Mouse (Mus musculus): ENCODE results near the gene Pirt. TPM values are rescaled to one million over a fixed set of nuclear protein-coding genes. Genes with fewer than 3 reads are reported as not detected.

Gene Pirt
- polyA plus RNA-seq, 1 experiment from 2014 or later: 5.7 TPM

GRCm38 (mm10) chr11:66902801-66903200, 9.0 kb upstream of the Pirt start:
- no peak overlapping the region for H3K9ac ChIP-seq (ENCODE audit: low read depth, low read length)
- WGBS: 90% methylated on average over 7 of the region's 7 CpGs
- H3K4me3 ChIP-seq (ENCODE audit: low read depth, low read length): no peak overlapping the region
- H3K27ac ChIP-seq (replicated peaks; ENCODE audit: low read depth, low read length): no peak overlapping the region
- H3K4me1 ChIP-seq (ENCODE audit: control insufficient read depth, insufficient read depth, low read length): 0 out of 2 replicates have a peak, but pooled peaks cover 4% of the 10 kb centered on the region
- no peak for DNase-seq (ENCODE audit: low spot score)
- ATAC-seq (ENCODE audit: low read depth): no peak
- H3K4me2 ChIP-seq (ENCODE audit: low read depth, low read length): no peak overlapping the region
- no peaks in the 10 kb centered on the region for H3K36me3 ChIP-seq (ENCODE audit: control insufficient read depth, insufficient read depth, low read length)
- H3K27me3 ChIP-seq (replicated peaks; ENCODE audit: control insufficient read depth, insufficient read depth, low read length): no peaks in the 10 kb centered on the region
- H3K9me3 ChIP-seq (ENCODE audit: control insufficient read depth, low read length): peaks cover 4% of the 10 kb centered on the region; the same call in 1 of the 2 replicates

GRCm38 (mm10) chr11:66905617-66906384, 6.0 kb upstream of the Pirt start:
- H3K27me3 ChIP-seq (replicated peaks; ENCODE audit: control insufficient read depth, insufficient read depth, low read length): no peaks in the 10 kb centered on the region
- H3K9me3 ChIP-seq (ENCODE audit: control insufficient read depth, low read length): no peaks in the 10 kb centered on the region
- no peaks in the 10 kb centered on the region for H3K36me3 ChIP-seq (ENCODE audit: control insufficient read depth, insufficient read depth, low read length)
- 12% methylated on average over 21 of the region's 21 CpGs for WGBS
- peak overlapping the region; percentile 32; the same call in 1 of the 2 replicates for H3K9ac ChIP-seq (ENCODE audit: low read depth, low read length)
- ATAC-seq (ENCODE audit: low read depth) (peak; percentile 88), DNase-seq (ENCODE audit: low spot score) (peak; percentile 86)
- peak overlapping the region; percentile 38 for H3K4me2 ChIP-seq (ENCODE audit: low read depth, low read length)
- 0 out of 2 replicates have a peak, but pooled peaks cover 4% of the 10 kb centered on the region for H3K4me1 ChIP-seq (ENCODE audit: control insufficient read depth, insufficient read depth, low read length)
- H3K4me3 ChIP-seq (ENCODE audit: low read depth, low read length): peak overlapping the region; percentile 14
- no peak overlapping the region for H3K27ac ChIP-seq (replicated peaks; ENCODE audit: low read depth, low read length)

GRCm38 (mm10) chr11:66912531-66913458, 1.0 kb downstream of the Pirt start:
- DNase-seq (ENCODE audit: low spot score) (peak; percentile 33), ATAC-seq (ENCODE audit: low read depth) (peak; percentile 67)
- no peak overlapping the region for H3K27ac ChIP-seq (replicated peaks; ENCODE audit: low read depth, low read length)
- no peak overlapping the region for H3K4me3 ChIP-seq (ENCODE audit: low read depth, low read length)
- no peaks in the 10 kb centered on the region for H3K9me3 ChIP-seq (ENCODE audit: control insufficient read depth, low read length)
- 48% methylated on average over 17 of the region's 17 CpGs for WGBS
- no peaks in the 10 kb centered on the region for H3K27me3 ChIP-seq (replicated peaks; ENCODE audit: control insufficient read depth, insufficient read depth, low read length)
- no peak overlapping the region for H3K4me2 ChIP-seq (ENCODE audit: low read depth, low read length)
- no peak overlapping the region for H3K9ac ChIP-seq (ENCODE audit: low read depth, low read length)
- no peaks in the 10 kb centered on the region for H3K36me3 ChIP-seq (ENCODE audit: control insufficient read depth, insufficient read depth, low read length)
- H3K4me1 ChIP-seq (ENCODE audit: control insufficient read depth, insufficient read depth, low read length): 0 out of 2 replicates have a peak, but pooled peaks cover 2% of the 10 kb centered on the region

- no peak overlapping the region for H3K27ac ChIP-seq (replicated peaks; ENCODE audit: low read depth, low read length)
- H3K36me3 ChIP-seq (ENCODE audit: control insufficient read depth, insufficient read depth, low read length): no peaks in the 10 kb centered on the region
- H3K4me1 ChIP-seq (ENCODE audit: control insufficient read depth, insufficient read depth, low read length): 0 out of 2 replicates have a peak, but pooled peaks cover 2% of the 10 kb centered on the region
- H3K4me3 ChIP-seq (ENCODE audit: low read depth, low read length): no peak overlapping the region
- DNase-seq (ENCODE audit: low spot score) (peak; percentile 41), ATAC-seq (ENCODE audit: low read depth) (peak; percentile 44; the same call in 1 of the 2 replicates)
- no peak overlapping the region for H3K4me2 ChIP-seq (ENCODE audit: low read depth, low read length)
- no peak overlapping the region for H3K9ac ChIP-seq (ENCODE audit: low read depth, low read length)
- H3K27me3 ChIP-seq (replicated peaks; ENCODE audit: control insufficient read depth, insufficient read depth, low read length): no peaks in the 10 kb centered on the region
- H3K9me3 ChIP-seq (ENCODE audit: control insufficient read depth, low read length): no peaks in the 10 kb centered on the region
- 45% methylated on average over 3 of the region's 3 CpGs for WGBS
These were observed 2.5 kb downstream of the Pirt start for GRCm38 (mm10) chr11:66914249-66914648.

GRCm38 (mm10) chr11:66920012-66920411, 8.2 kb downstream of the Pirt start:
- Histone ChIP-seq H3K4me1 (ENCODE audit: control insufficient read depth, insufficient read depth, low read length) (no peaks in the 10 kb centered on the region), H3K9me3 (ENCODE audit: control insufficient read depth, low read length) (no peaks in the 10 kb centered on the region), H3K9ac (ENCODE audit: low read depth, low read length) (no peak overlapping the region), H3K27me3 (replicated peaks; ENCODE audit: control insufficient read depth, insufficient read depth, low read length) (no peaks in the 10 kb centered on the region), H3K36me3 (ENCODE audit: control insufficient read depth, insufficient read depth, low read length) (no peaks in the 10 kb centered on the region), H3K27ac (replicated peaks; ENCODE audit: low read depth, low read length) (no peak overlapping the region), H3K4me3 (ENCODE audit: low read depth, low read length) (no peak overlapping the region), H3K4me2 (ENCODE audit: low read depth, low read length) (no peak overlapping the region)
- no peak for DNase-seq (ENCODE audit: low spot score)
- WGBS: 33% methylated on average over 2 of the region's 2 CpGs
- no peak for ATAC-seq (ENCODE audit: low read depth)

- Histone ChIP-seq H3K4me3 (ENCODE audit: low read depth, low read length) (no peak overlapping the region), H3K4me1 (ENCODE audit: control insufficient read depth, insufficient read depth, low read length) (no peaks in the 10 kb centered on the region), H3K4me2 (ENCODE audit: low read depth, low read length) (no peak overlapping the region), H3K27me3 (replicated peaks; ENCODE audit: control insufficient read depth, insufficient read depth, low read length) (no peaks in the 10 kb centered on the region), H3K9me3 (ENCODE audit: control insufficient read depth, low read length) (no peaks in the 10 kb centered on the region), H3K36me3 (ENCODE audit: control insufficient read depth, insufficient read depth, low read length) (no peaks in the 10 kb centered on the region), H3K27ac (replicated peaks; ENCODE audit: low read depth, low read length) (no peak overlapping the region), H3K9ac (ENCODE audit: low read depth, low read length) (no peak overlapping the region)
- WGBS: 80% methylated on average over 11 of the region's 11 CpGs
- DNase-seq (ENCODE audit: low spot score) (peak; percentile 53), ATAC-seq (ENCODE audit: low read depth) (no peak)
These were observed 12.5 kb downstream of the Pirt start for GRCm38 (mm10) chr11:66924095-66924823.

GRCm38 (mm10) chr11:66928311-66928710, 16.5 kb downstream of the Pirt start:
- Histone ChIP-seq H3K9ac (ENCODE audit: low read depth, low read length) (no peak overlapping the region), H3K4me1 (ENCODE audit: control insufficient read depth, insufficient read depth, low read length) (no peaks in the 10 kb centered on the region), H3K4me3 (ENCODE audit: low read depth, low read length) (no peak overlapping the region), H3K27me3 (replicated peaks; ENCODE audit: control insufficient read depth, insufficient read depth, low read length) (no peaks in the 10 kb centered on the region), H3K4me2 (ENCODE audit: low read depth, low read length) (no peak overlapping the region), H3K9me3 (ENCODE audit: control insufficient read depth, low read length) (no peaks in the 10 kb centered on the region), H3K36me3 (ENCODE audit: control insufficient read depth, insufficient read depth, low read length) (no peaks in the 10 kb centered on the region), H3K27ac (replicated peaks; ENCODE audit: low read depth, low read length) (no peak overlapping the region)
- WGBS: 60% methylated on average over 3 of the region's 3 CpGs
- ATAC-seq (ENCODE audit: low read depth) (no peak), DNase-seq (ENCODE audit: low spot score) (no peak)
